Mouse (Mus musculus) hindbrain, postnatal 0 days (tissue): ENCODE data around the gene Vamp4. TPM values are rescaled to one million over a fixed set of nuclear protein-coding genes. Genes with fewer than 3 reads are reported as not detected.

Source experiments
- ATAC-seq: fragments of 200-750 bp; cut with Nextera tagmentation; 2 replicates; pipeline ENCODE4 v1.8.0; 2017; ENCODE audit warnings: mild to moderate bottlenecking, moderate TSS enrichment, moderate library complexity
- DNase-seq: peaks from one replicate; pipeline ENCODE4 v3.0.0-alpha.2; 2015; ENCODE audit warnings: low spot score
- H3K27ac ChIP-seq: fragments of 300-500 bp; sonication (generic); 2 replicates; pipeline ENCODE4 v1.5.1; 2014; ENCODE audit warnings: mild to moderate bottlenecking
- H3K27me3 ChIP-seq: fragments of 300-500 bp; sonication (generic); 2 replicates; pipeline ENCODE4 v1.6.1; 2014; ENCODE audit warnings: low read length, mixed read lengths; ENCODE audit not compliant: insufficient read depth
- H3K36me3 ChIP-seq: fragments of 300-500 bp; sonication (generic); 2 replicates; pipeline ENCODE4 v1.6.1; 2014; ENCODE audit warnings: low read length, mixed read lengths; ENCODE audit not compliant: insufficient read depth
- H3K4me1 ChIP-seq: fragments of 300-500 bp; sonication (generic); 2 replicates; pipeline ENCODE4 v1.6.1; 2014; ENCODE audit warnings: antibody characterized with exemption, low read length, mixed read lengths; ENCODE audit not compliant: insufficient read depth
- H3K4me2 ChIP-seq: fragments of 300-500 bp; sonication (generic); 2 replicates; pipeline ENCODE4 v1.6.1; 2014; ENCODE audit warnings: low read depth, mild to moderate bottlenecking, low read length, moderate library complexity, mixed read lengths
- H3K4me3 ChIP-seq: fragments of 300-500 bp; sonication (generic); 2 replicates; pipeline ENCODE4 v1.5.1; 2014; ENCODE audit warnings: low read length
- H3K9ac ChIP-seq: fragments of 300-500 bp; sonication (generic); replicated peaks from 2 replicates; pipeline ENCODE4 v1.6.1; 2014; ENCODE audit warnings: mild to moderate bottlenecking, low read length, moderate library complexity, mixed read lengths
- H3K9me3 ChIP-seq: fragments of 300-500 bp; sonication (generic); 2 replicates; pipeline ENCODE4 v1.6.1; 2016; ENCODE audit warnings: low read length, mixed read lengths
- CTCF ChIP-seq: IDR thresholded peaks from 2 replicates; pipeline ENCODE4 v1.5.1; 2016; ENCODE audit warnings: antibody characterized with exemption, control low read depth, low read depth
- WGBS: fragments of 180-500 bp; shearing (Covaris S2); extraction: QIAGEN DNeasy Blood & Tissue Kit; methylation state at CpG from one replicate; pipeline ENCODE4 v1.1.7; 2014; 5-methylcytosine and 5-hydroxymethylcytosine counted together
- polyA plus RNA-seq: library from polyadenylated mRNA; unstranded; fragments of >200 nt; fragmentation: Nextera tagmentation; extraction: Ambion mirVana; gene quantifications from 2 replicates; pipeline ENCODE4 v1.2.1, GENCODE M21; 2015
- total RNA-seq: library from RNA; depleted of rRNA; stranded (reverse); fragments of >200 nt; gene quantifications from 2 replicates; pipeline ENCODE4 v1.2.3, GENCODE M21; 2014

Gene Vamp4
- total and polyA plus RNA-seq, 2 experiments from 2014 or later = 24.7 to 77.7 TPM

GRCm38 (mm10) chr1:162588606-162589005, 18.3 kb downstream of the Vamp4 start:
- Histone ChIP-seq H3K9ac (no peak overlapping the region), H3K9me3 (no peaks in the 10 kb centered on the region), H3K4me2 (no peak overlapping the region), H3K4me3 (no peak overlapping the region), H3K36me3 (peaks cover 14% of the 10 kb centered on the region; the same call in 1 of the 2 replicates), H3K4me1 (no peaks in the 10 kb centered on the region), H3K27me3 (no peaks in the 10 kb centered on the region), H3K27ac (no peak overlapping the region)
- 43% methylated on average over 3 of the region's 3 CpGs for WGBS
- no peak for DNase-seq
- no peak for ATAC-seq
- no peak for TF ChIP-seq CTCF

GRCm38 (mm10) chr1:162589443-162589842, 19.1 kb downstream of the Vamp4 start:
- Histone ChIP-seq H3K27ac (no peak overlapping the region), H3K4me3 (no peak overlapping the region), H3K4me2 (no peak overlapping the region), H3K27me3 (no peaks in the 10 kb centered on the region), H3K9ac (no peak overlapping the region), H3K9me3 (no peaks in the 10 kb centered on the region), H3K36me3 (peaks cover 14% of the 10 kb centered on the region; the same call in 1 of the 2 replicates), H3K4me1 (no peaks in the 10 kb centered on the region)
- 11% methylated on average over 9 of the region's 9 CpGs for WGBS
- DNase-seq (peak; percentile 43), ATAC-seq (peak; percentile 77)
- TF ChIP-seq CTCF = no peak

- ATAC-seq = no peak
- no peaks in the 10 kb centered on the region for H3K9me3 ChIP-seq
- H3K4me2 ChIP-seq = no peak overlapping the region
- no peaks in the 10 kb centered on the region for H3K4me1 ChIP-seq
- no peaks in the 10 kb centered on the region for H3K27me3 ChIP-seq
- TF ChIP-seq CTCF = no peak
- H3K36me3 ChIP-seq = peaks cover 14% of the 10 kb centered on the region; the same call in 1 of the 2 replicates
- no peak overlapping the region for H3K4me3 ChIP-seq
- DNase-seq = no peak
- no peak overlapping the region for H3K27ac ChIP-seq
- no peak overlapping the region for H3K9ac ChIP-seq
- 68% methylated on average over 8 of the region's 8 CpGs for WGBS
These were observed 20.2 kb downstream of the Vamp4 start for GRCm38 (mm10) chr1:162590415-162590997.

- Histone ChIP-seq H3K9ac (no peak overlapping the region), H3K27me3 (no peaks in the 10 kb centered on the region), H3K9me3 (no peaks in the 10 kb centered on the region), H3K4me2 (no peak overlapping the region), H3K4me1 (no peaks in the 10 kb centered on the region), H3K4me3 (no peak overlapping the region), H3K36me3 (peaks cover 11% of the 10 kb centered on the region), H3K27ac (no peak overlapping the region)
- no peak for ATAC-seq
- 94% methylated on average over 3 of the region's 3 CpGs for WGBS
- DNase-seq = no peak
- TF ChIP-seq CTCF = no peak
These were observed 27.2 kb downstream of the Vamp4 start for GRCm38 (mm10) chr1:162597379-162598102.

DNA sequence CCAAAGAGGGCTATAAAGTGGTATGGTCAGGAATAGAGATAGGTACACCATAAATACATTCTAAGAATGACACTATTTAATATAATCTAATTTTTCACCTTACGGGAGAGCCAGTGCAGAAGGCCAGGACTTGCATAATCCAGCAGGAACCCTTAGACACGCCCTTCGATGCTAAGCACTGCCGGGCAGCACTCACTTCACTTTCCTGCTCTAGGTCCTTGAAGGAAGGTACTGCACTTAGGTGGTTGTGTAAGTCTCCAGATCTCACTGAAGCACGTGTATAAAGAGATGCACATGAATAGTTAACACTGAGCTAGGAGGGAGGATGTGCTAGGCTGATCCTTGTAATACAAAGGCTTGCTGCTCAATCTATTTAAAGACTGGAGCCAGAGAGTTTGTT, 29.3 kb downstream of the Vamp4 start:
- Histone ChIP-seq H3K9ac (no peak overlapping the region), H3K4me1 (no peaks in the 10 kb centered on the region), H3K36me3 (peaks cover 8% of the 10 kb centered on the region; the same call in 1 of the 2 replicates), H3K27me3 (no peaks in the 10 kb centered on the region), H3K27ac (no peak overlapping the region), H3K9me3 (no peaks in the 10 kb centered on the region), H3K4me3 (no peak overlapping the region), H3K4me2 (no peak overlapping the region)
- 93% methylated on average over 5 of the region's 5 CpGs for WGBS
- TF ChIP-seq CTCF = no peak
- DNase-seq (no peak), ATAC-seq (no peak)

- no peak overlapping the region for H3K4me2 ChIP-seq
- H3K36me3 ChIP-seq = peaks cover 8% of the 10 kb centered on the region; the same call in 1 of the 2 replicates
- DNase-seq = peak; percentile 62
- ATAC-seq = peak; percentile 70; the same call in 1 of the 2 replicates
- H3K4me1 ChIP-seq = no peaks in the 10 kb centered on the region
- no peak overlapping the region for H3K4me3 ChIP-seq
- no peak overlapping the region for H3K9ac ChIP-seq
- H3K27ac ChIP-seq = no peak overlapping the region
- 45% methylated on average over 4 of the region's 4 CpGs for WGBS
- H3K27me3 ChIP-seq = no peaks in the 10 kb centered on the region
- no peaks in the 10 kb centered on the region for H3K9me3 ChIP-seq
- no peak for TF ChIP-seq CTCF
These were observed 31.0 kb downstream of the Vamp4 start for GRCm38 (mm10) chr1:162601288-162601687.

DNA sequence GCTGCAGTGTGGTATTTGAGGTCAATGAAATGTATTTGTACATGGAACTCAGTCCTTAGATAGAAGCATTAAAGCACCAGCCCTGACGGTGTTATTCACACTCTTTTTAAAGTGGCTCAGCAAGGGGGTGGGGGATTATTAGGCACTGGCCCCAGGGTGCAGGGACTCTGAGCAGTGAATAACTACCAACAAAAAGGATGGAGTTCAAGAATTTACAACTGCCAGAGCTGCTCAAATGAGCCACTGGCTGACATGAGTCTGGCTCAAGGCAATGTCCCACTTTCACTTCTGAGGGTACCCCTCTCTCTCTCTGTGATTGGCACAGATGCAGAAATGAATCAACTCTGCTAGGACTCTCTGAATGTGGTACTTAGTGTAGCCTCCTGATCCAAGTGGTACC, 37.8 kb downstream of the Vamp4 start:
- 15% methylated on average over 1 of the region's 1 CpGs for WGBS
- no peaks in the 10 kb centered on the region for H3K9me3 ChIP-seq

More for the DNA sequence above, 37.8 kb downstream of the Vamp4 start:
- Histone ChIP-seq H3K27ac (no peak overlapping the region), H3K9ac (no peak overlapping the region), H3K4me2 (no peak overlapping the region), H3K4me1 (no peaks in the 10 kb centered on the region), H3K27me3 (no peaks in the 10 kb centered on the region), H3K36me3 (no peaks in the 10 kb centered on the region; the same call in 1 of the 2 replicates), H3K4me3 (no peak overlapping the region)
- DNase-seq (no peak), ATAC-seq (no peak)
- no peak for TF ChIP-seq CTCF
